Mouse (Mus musculus): ENCODE measurements around the gene Zmynd19.

- TF ChIP-seq CTCF (conservative IDR thresholded peaks at IDR 0.05; ENCODE audit: low read length) (no peak), NANOG (IDR thresholded peaks at IDR 0.05; ENCODE audit: borderline replicate concordance, low read length) (no peak)
Measured at GRCm38 (mm10) chr2:24970386-24970785, 20.8 kb downstream of the Zmynd19 start.
